14 mouse cellular contexts compared by ENCODE assay signal in genomic region chr9:46257546-46257945, GRCm38 (mm10). TPM values are rescaled to one million over a fixed set of nuclear protein-coding genes. Genes with fewer than 3 reads are reported as not detected.
DNase-seq lines count a peak whose midpoint lies in the region; ATAC-seq and TF ChIP-seq lines count a peak whose summit lies in the region.
"Had no signal": no experiment of that assay in that cellular context is flagged by ENCODE, and none has a peak within 500 bp of the region (broad histone marks: within the 10 kb centered on the region; RNA-seq: fewer than 3 reads in every experiment).

No protein-coding gene starts in this region.

- 93% methylated on average over 3 of the region's 3 CpGs for WGBS in forebrain, embryonic 10.5 days
- WGBS in forebrain, embryonic 11.5 days, result 87% methylated on average over 3 of the region's 3 CpGs
- 76% methylated on average over 3 of the region's 3 CpGs for WGBS in heart, embryonic 10.5 days
- WGBS in liver, postnatal 0 days (ENCODE audit: insufficient replicate concordance), result 56% methylated on average over 3 of the region's 3 CpGs

- H3K9me3 ChIP-seq in forebrain, embryonic 10.5 days, result no peaks in the 10 kb centered on the region
- H3K9me3 ChIP-seq in forebrain, embryonic 11.5 days (ENCODE audit: control insufficient read depth, low read length), result no peaks in the 10 kb centered on the region
- no peaks in the 10 kb centered on the region for H3K9me3 ChIP-seq in E14TG2a.4 (ENCODE audit: low read length)
- H3K9me3 ChIP-seq in heart, embryonic 10.5 days, result no peaks in the 10 kb centered on the region
- no peaks in the 10 kb centered on the region for H3K9me3 ChIP-seq in liver, postnatal 0 days (ENCODE audit: low read length)
- H3K9me3 ChIP-seq: limb, embryonic 13.5 days had no signal

- no peaks in the 10 kb centered on the region for H3K27me3 ChIP-seq in forebrain, embryonic 10.5 days (ENCODE audit: poor library complexity, severe bottlenecking)
- H3K27me3 ChIP-seq in forebrain, embryonic 11.5 days (ENCODE audit: control insufficient read depth, insufficient read depth, low read length), result no peaks in the 10 kb centered on the region
- H3K27me3 ChIP-seq in E14TG2a.4 (ENCODE audit: insufficient read depth, low read length), result no peaks in the 10 kb centered on the region
- peaks cover 4% of the 10 kb centered on the region; the same call in 1 of the 2 replicates for H3K27me3 ChIP-seq in heart, embryonic 10.5 days (ENCODE audit: insufficient read depth, poor library complexity, severe bottlenecking)
- no peaks in the 10 kb centered on the region for H3K27me3 ChIP-seq in liver, postnatal 0 days (ENCODE audit: insufficient read depth, low read length)
- H3K27me3 ChIP-seq: limb, embryonic 13.5 days had no signal

- TF ChIP-seq EP300 in liver, postnatal 0 days (IDR thresholded peaks at IDR 0.05; ENCODE audit: low read depth), result peak; percentile 59; the same call in 1 of the 2 replicates

- 0 out of 2 replicates have a peak overlapping the region, but pooled peaks have one; percentile 30 for H3K27ac ChIP-seq in forebrain, embryonic 10.5 days
- no peak overlapping the region for H3K27ac ChIP-seq in forebrain, embryonic 11.5 days (ENCODE audit: low read depth, low read length)
- H3K27ac ChIP-seq in heart, embryonic 10.5 days, result peak overlapping the region; percentile 42; the same call in 1 of the 2 replicates
- H3K27ac ChIP-seq in liver, postnatal 0 days (ENCODE audit: low read depth), result peak overlapping the region; percentile 92
- H3K27ac ChIP-seq: limb, embryonic 13.5 days had no signal

- 0 out of 2 replicates have a peak, but pooled peaks cover 5% of the 10 kb centered on the region for H3K4me1 ChIP-seq in forebrain, embryonic 10.5 days
- no peaks in the 10 kb centered on the region for H3K4me1 ChIP-seq in forebrain, embryonic 11.5 days (replicated peaks; ENCODE audit: control insufficient read depth, insufficient read depth, low read length)
- peaks cover 12% of the 10 kb centered on the region for H3K4me1 ChIP-seq in E14TG2a.4 (replicated peaks; ENCODE audit: low read depth, low read length)
- no peaks in the 10 kb centered on the region for H3K4me1 ChIP-seq in heart, embryonic 10.5 days
- peaks cover 23% of the 10 kb centered on the region for H3K4me1 ChIP-seq in liver, postnatal 0 days (ENCODE audit: insufficient read depth)
- H3K4me1 ChIP-seq: limb, embryonic 13.5 days had no signal

- H3K9ac ChIP-seq in forebrain, embryonic 11.5 days (ENCODE audit: low read length), result no peak overlapping the region
- no peak overlapping the region for H3K9ac ChIP-seq in liver, postnatal 0 days (replicated peaks)
- H3K9ac ChIP-seq: limb, embryonic 13.5 days had no signal

- no peak for ATAC-seq in forebrain, embryonic 11.5 days (replicated peaks; ENCODE audit: low FRiP score)
- ATAC-seq in liver, postnatal 0 days, result peak; percentile 9; the same call in 1 of the 2 replicates

- H3K4me2 ChIP-seq in forebrain, embryonic 11.5 days (ENCODE audit: low read depth, low read length, severe bottlenecking), result no peak overlapping the region
- no peak overlapping the region for H3K4me2 ChIP-seq in liver, postnatal 0 days (ENCODE audit: low read depth, low read length)
- H3K4me2 ChIP-seq: limb, embryonic 13.5 days had no signal

- no peak for TF ChIP-seq CTCF in E14TG2a.4 (conservative IDR thresholded peaks at IDR 0.05; ENCODE audit: low read length)
- TF ChIP-seq CTCF in liver, postnatal 0 days (IDR thresholded peaks at IDR 0.05; ENCODE audit: low read depth), result no peak

- DNase-seq in forebrain, embryonic 10.5 days (ENCODE audit: extremely low spot score, low spot score), result no peak
- DNase-seq in forebrain, embryonic 11.5 days (ENCODE audit: low spot score), result no peak
- DNase-seq in heart, embryonic 10.5 days (ENCODE audit: low spot score), result no peak
- peak; percentile 54 for DNase-seq in liver, postnatal 0 days
- DNase-seq in urinary bladder, adult 2 months (ENCODE audit: low spot score), result no peak
- DNase-seq in left cerebral cortex, adult 11 months (ENCODE audit: low spot score), result no peak
- no peak for DNase-seq in thymus, postnatal 36 days
- DNase-seq: cerebellum, postnatal 14 days; kidney, postnatal 14 days; right cerebral cortex, adult 18-20 months had no signal

- H3K4me3 ChIP-seq in forebrain, embryonic 10.5 days, result no peak overlapping the region
- no peak overlapping the region for H3K4me3 ChIP-seq in forebrain, embryonic 11.5 days (ENCODE audit: low read depth, low read length)
- H3K4me3 ChIP-seq in E14TG2a.4 (replicated peaks; ENCODE audit: low read length), result peak overlapping the region; percentile 32
- H3K4me3 ChIP-seq in heart, embryonic 10.5 days, result no peak overlapping the region
- H3K4me3 ChIP-seq in liver, postnatal 0 days (ENCODE audit: low read depth, low read length), result no peak overlapping the region
- H3K4me3 ChIP-seq: limb, embryonic 13.5 days had no signal

- no peaks in the 10 kb centered on the region for H3K36me3 ChIP-seq in forebrain, embryonic 10.5 days (replicated peaks)
- H3K36me3 ChIP-seq in forebrain, embryonic 11.5 days (ENCODE audit: control insufficient read depth, insufficient read depth, low read length), result no peaks in the 10 kb centered on the region
- no peaks in the 10 kb centered on the region for H3K36me3 ChIP-seq in E14TG2a.4 (ENCODE audit: insufficient read depth, low read length)
- no peaks in the 10 kb centered on the region for H3K36me3 ChIP-seq in heart, embryonic 10.5 days
- H3K36me3 ChIP-seq in liver, postnatal 0 days (replicated peaks; ENCODE audit: insufficient read depth, low read length), result no peaks in the 10 kb centered on the region
- H3K36me3 ChIP-seq: limb, embryonic 13.5 days had no signal

RNA-seq across cellular contexts. Expression of gene Apoa5, which starts 10.9 kb away (rescaled TPM):
- not detected in 2 replicates for polyA plus RNA-seq in forebrain, embryonic 10.5 days (2016; fragmentation: Nextera tagmentation; extraction: Ambion mirVana)
- not detected in 2 replicates for polyA plus RNA-seq in forebrain, embryonic 11.5 days (2014; fragmentation: Nextera tagmentation; extraction: Ambion mirVana)
- polyA plus RNA-seq in heart, embryonic 10.5 days (2016; fragmentation: Nextera tagmentation; extraction: Ambion mirVana), result 0.23 TPM in 1 of 2 replicates, not detected in the other
- polyA plus RNA-seq in liver, postnatal 0 days (2015; fragmentation: Nextera tagmentation; extraction: Ambion mirVana), result 771 and 869 TPM in 2 replicates
- polyA plus RNA-seq in urinary bladder, adult 2 months (2012; rRNA removed), result not detected in 2 replicates
- polyA plus RNA-seq: limb, embryonic 13.5 days; testis, adult 2 months had no signal

RNA-seq across cellular contexts. Expression of gene Zpr1, which starts 15.3 kb away (rescaled TPM):
- polyA plus RNA-seq in forebrain, embryonic 10.5 days (2016; fragmentation: Nextera tagmentation; extraction: Ambion mirVana), result 70.9 and 76.7 TPM in 2 replicates
- polyA plus RNA-seq in forebrain, embryonic 11.5 days (2014; fragmentation: Nextera tagmentation; extraction: Ambion mirVana), result 58.6 and 61.4 TPM in 2 replicates
- 47.6 and 62.5 TPM in 2 replicates for polyA plus RNA-seq in heart, embryonic 10.5 days (2016; fragmentation: Nextera tagmentation; extraction: Ambion mirVana)
- polyA plus RNA-seq in liver, postnatal 0 days (2015; fragmentation: Nextera tagmentation; extraction: Ambion mirVana), result 20.6 and 21.8 TPM in 2 replicates
- polyA plus RNA-seq in urinary bladder, adult 2 months (2012; rRNA removed), result 30.3 and 33.5 TPM in 2 replicates

RNA-seq across cellular contexts. Expression of gene Apoa4, which starts 17.1 kb away (rescaled TPM):
- not detected in 2 replicates for polyA plus RNA-seq in forebrain, embryonic 10.5 days (2016; fragmentation: Nextera tagmentation; extraction: Ambion mirVana)
- polyA plus RNA-seq in forebrain, embryonic 11.5 days (2014; fragmentation: Nextera tagmentation; extraction: Ambion mirVana), result not detected in 2 replicates
- 0.07 and 1.2 TPM in 2 replicates for polyA plus RNA-seq in heart, embryonic 10.5 days (2016; fragmentation: Nextera tagmentation; extraction: Ambion mirVana)
- 256 and 423 TPM in 2 replicates for polyA plus RNA-seq in liver, postnatal 0 days (2015; fragmentation: Nextera tagmentation; extraction: Ambion mirVana)
- 0.04 TPM in 1 of 2 replicates, not detected in the other for polyA plus RNA-seq in urinary bladder, adult 2 months (2012; rRNA removed)
- polyA plus RNA-seq: gonadal fat pad, adult 2 months had no signal

RNA-seq across cellular contexts. Expression of gene Apoc3, which starts 22.1 kb away (rescaled TPM):
- not detected in 2 replicates for polyA plus RNA-seq in forebrain, embryonic 10.5 days (2016; fragmentation: Nextera tagmentation; extraction: Ambion mirVana)
- not detected in 2 replicates for polyA plus RNA-seq in forebrain, embryonic 11.5 days (2014; fragmentation: Nextera tagmentation; extraction: Ambion mirVana)
- polyA plus RNA-seq in heart, embryonic 10.5 days (2016; fragmentation: Nextera tagmentation; extraction: Ambion mirVana), result not detected in 2 replicates
- polyA plus RNA-seq in liver, postnatal 0 days (2015; fragmentation: Nextera tagmentation; extraction: Ambion mirVana), result 453 and 541 TPM in 2 replicates
- polyA plus RNA-seq in urinary bladder, adult 2 months (2012; rRNA removed), result 0.34 and 0.68 TPM in 2 replicates
- polyA plus RNA-seq: limb, embryonic 13.5 days; testis, adult 2 months had no signal

RNA-seq across cellular contexts. Expression of gene Bud13, which starts 25.3 kb away (rescaled TPM):
- polyA plus RNA-seq in forebrain, embryonic 10.5 days (2016; fragmentation: Nextera tagmentation; extraction: Ambion mirVana), result 32.3 and 33.0 TPM in 2 replicates
- 28.5 and 29.9 TPM in 2 replicates for polyA plus RNA-seq in forebrain, embryonic 11.5 days (2014; fragmentation: Nextera tagmentation; extraction: Ambion mirVana)
- polyA plus RNA-seq in heart, embryonic 10.5 days (2016; fragmentation: Nextera tagmentation; extraction: Ambion mirVana), result 16.8 and 22.8 TPM in 2 replicates
- polyA plus RNA-seq in liver, postnatal 0 days (2015; fragmentation: Nextera tagmentation; extraction: Ambion mirVana), result 4.0 TPM in 2 replicates
- 9.8 and 9.9 TPM in 2 replicates for polyA plus RNA-seq in urinary bladder, adult 2 months (2012; rRNA removed)

Comparison
In these comparisons a context has a peak if more than half of its experiments do, and no peak if none do; other contexts are left out.
1. RNA of gene Apoa5, which starts 10.9 kb away (polyA plus RNA-seq): 771 to 869 TPM in liver, postnatal 0 days; 0.23 TPM in heart, embryonic 10.5 days, not detected in forebrain, embryonic 10.5 days, not detected in forebrain, embryonic 11.5 days and not detected in urinary bladder, adult 2 months; every median in the first group is over 100 times any median in the second.
2. RNA of gene Apoa4, which starts 17.1 kb away (polyA plus RNA-seq): 256 to 423 TPM in liver, postnatal 0 days; 0.07 to 1.2 TPM in heart, embryonic 10.5 days, 0.04 TPM in urinary bladder, adult 2 months, not detected in forebrain, embryonic 10.5 days and not detected in forebrain, embryonic 11.5 days; every median in the first group is over 100 times any median in the second.